Mouse (Mus musculus): ENCODE measurements around the gene Rint1.

GRCm38 (mm10) chr5:23826321-23827004, 39.0 kb downstream of the Rint1 start:
- TF ChIP-seq GATA1 (IDR thresholded peaks at IDR 0.05; ENCODE audit: borderline replicate concordance, low read length): no peak
- no peak for TF ChIP-seq FLI1 (IDR thresholded peaks at IDR 0.05; ENCODE audit: low read length)

Data from megakaryocyte, embryonic 14.5 days (primary cell).